Mouse (Mus musculus): ENCODE results near the gene Crybg1. TPM values are rescaled to one million over a fixed set of nuclear protein-coding genes. Genes with fewer than 3 reads are reported as not detected.
A peak's percentile ranks its signal among the peaks of the same experiment; 100 is the strongest.

Gene Crybg1
- polyA plus RNA-seq (2015; fragmentation: Nextera tagmentation; extraction: Ambion mirVana): 0.78 and 1.0 TPM in 2 replicates

- whole genome bisulfite sequencing (ENCODE audit: insufficient replicate concordance): 8% methylated on average over 53 of the region's 53 CpGs
- Histone ChIP-seq H3K9ac (ENCODE audit: low read depth, low read length) (no peak within 1 kb of the TSS), H3K4me1 (ENCODE audit: control insufficient read depth, low read depth, low read length) (peaks cover 3% of the 10 kb centered on the region; the same call in 1 of the 2 replicates), H3K27ac (ENCODE audit: low read length) (no peak within 1 kb of the TSS), H3K4me3 (ENCODE audit: low read depth, low read length) (peak within 1 kb of the TSS; percentile 31), H3K4me2 (ENCODE audit: low read depth, low read length) (peak within 1 kb of the TSS; percentile 56), H3K9me3 (replicated peaks; ENCODE audit: control insufficient read depth, low read length) (no peaks in the 10 kb centered on the region), H3K36me3 (ENCODE audit: control insufficient read depth, insufficient read depth) (no peaks in the 10 kb centered on the region), H3K27me3 (ENCODE audit: control insufficient read depth, insufficient read depth, low read depth, low read length) (peaks cover 18% of the 10 kb centered on the region)
- peak; percentile 64 for ATAC-seq (ENCODE audit: low read depth)
Observed at GRCm38 (mm10) chr10:44148337-44149317, at the start of gene Crybg1. TSS of gene Crybg1 (minus strand) at chr10:44148853.

- no peak overlapping the region for H3K27ac ChIP-seq (ENCODE audit: low read length)
- H3K4me1 ChIP-seq (ENCODE audit: control insufficient read depth, low read depth, low read length): peaks cover 3% of the 10 kb centered on the region
- 0% methylated on average over 1 of the region's 1 CpGs for WGBS (ENCODE audit: insufficient replicate concordance)
- no peak overlapping the region for H3K4me2 ChIP-seq (ENCODE audit: low read depth, low read length)
- H3K4me3 ChIP-seq (ENCODE audit: low read depth, low read length): no peak overlapping the region
- no peak overlapping the region for H3K9ac ChIP-seq (ENCODE audit: low read depth, low read length)
- 0 out of 2 replicates have a peak, but pooled peaks have one; percentile 19 for ATAC-seq (ENCODE audit: low read depth)
- no peaks in the 10 kb centered on the region for H3K27me3 ChIP-seq (ENCODE audit: control insufficient read depth, insufficient read depth, low read depth, low read length)
- no peaks in the 10 kb centered on the region for H3K36me3 ChIP-seq (ENCODE audit: control insufficient read depth, insufficient read depth)
- no peaks in the 10 kb centered on the region for H3K9me3 ChIP-seq (replicated peaks; ENCODE audit: control insufficient read depth, low read length)
Observed at GRCm38 (mm10) chr10:44177365-44177764, 28.7 kb upstream of the Crybg1 start.

- no peak for ATAC-seq (ENCODE audit: low read depth)
- Histone ChIP-seq H3K9me3 (replicated peaks; ENCODE audit: control insufficient read depth, low read length) (no peaks in the 10 kb centered on the region), H3K36me3 (ENCODE audit: control insufficient read depth, insufficient read depth) (no peaks in the 10 kb centered on the region), H3K9ac (ENCODE audit: low read depth, low read length) (no peak overlapping the region), H3K27me3 (ENCODE audit: control insufficient read depth, insufficient read depth, low read depth, low read length) (no peaks in the 10 kb centered on the region), H3K27ac (ENCODE audit: low read length) (no peak overlapping the region), H3K4me2 (ENCODE audit: low read depth, low read length) (no peak overlapping the region), H3K4me3 (ENCODE audit: low read depth, low read length) (no peak overlapping the region), H3K4me1 (ENCODE audit: control insufficient read depth, low read depth, low read length) (peaks cover 3% of the 10 kb centered on the region)
Observed at GRCm38 (mm10) chr10:44176548-44176947, 27.9 kb upstream of the Crybg1 start.

GRCm38 (mm10) chr10:44176120-44176519 is 27.5 kb upstream of the Crybg1 start:
- H3K9ac ChIP-seq (ENCODE audit: low read depth, low read length): no peak overlapping the region
- 56% methylated on average over 5 of the region's 5 CpGs for WGBS (ENCODE audit: insufficient replicate concordance)
- no peak overlapping the region for H3K4me3 ChIP-seq (ENCODE audit: low read depth, low read length)
- no peak for ATAC-seq (ENCODE audit: low read depth)
- H3K27me3 ChIP-seq (ENCODE audit: control insufficient read depth, insufficient read depth, low read depth, low read length): no peaks in the 10 kb centered on the region
- no peaks in the 10 kb centered on the region for H3K9me3 ChIP-seq (replicated peaks; ENCODE audit: control insufficient read depth, low read length)
- H3K27ac ChIP-seq (ENCODE audit: low read length): no peak overlapping the region
- no peaks in the 10 kb centered on the region for H3K36me3 ChIP-seq (ENCODE audit: control insufficient read depth, insufficient read depth)
- H3K4me1 ChIP-seq (ENCODE audit: control insufficient read depth, low read depth, low read length): peaks cover 3% of the 10 kb centered on the region
- H3K4me2 ChIP-seq (ENCODE audit: low read depth, low read length): no peak overlapping the region

- Histone ChIP-seq H3K27me3 (ENCODE audit: control insufficient read depth, insufficient read depth, low read depth, low read length) (no peaks in the 10 kb centered on the region), H3K4me3 (ENCODE audit: low read depth, low read length) (no peak overlapping the region), H3K36me3 (ENCODE audit: control insufficient read depth, insufficient read depth) (no peaks in the 10 kb centered on the region), H3K9ac (ENCODE audit: low read depth, low read length) (no peak overlapping the region), H3K4me2 (ENCODE audit: low read depth, low read length) (no peak overlapping the region), H3K4me1 (ENCODE audit: control insufficient read depth, low read depth, low read length) (no peaks in the 10 kb centered on the region), H3K9me3 (replicated peaks; ENCODE audit: control insufficient read depth, low read length) (no peaks in the 10 kb centered on the region), H3K27ac (ENCODE audit: low read length) (no peak overlapping the region)
- 70% methylated on average over 12 of the region's 12 CpGs for WGBS (ENCODE audit: insufficient replicate concordance)
- ATAC-seq (ENCODE audit: low read depth): no peak
Observed at GRCm38 (mm10) chr10:44170145-44170544, 21.5 kb upstream of the Crybg1 start.

GRCm38 (mm10) chr10:44167061-44167460 is 18.4 kb upstream of the Crybg1 start:
- 77% methylated on average over 5 of the region's 5 CpGs for WGBS (ENCODE audit: insufficient replicate concordance)
- ATAC-seq (ENCODE audit: low read depth): no peak
- H3K27ac ChIP-seq (ENCODE audit: low read length): no peak overlapping the region

GRCm38 (mm10) chr10:44164258-44164975 is 15.8 kb upstream of the Crybg1 start:
- Histone ChIP-seq H3K9ac (ENCODE audit: low read depth, low read length) (peak overlapping the region; percentile 28; the same call in 1 of the 2 replicates), H3K4me2 (ENCODE audit: low read depth, low read length) (peak overlapping the region; percentile 41), H3K27me3 (ENCODE audit: control insufficient read depth, insufficient read depth, low read depth, low read length) (no peaks in the 10 kb centered on the region), H3K4me1 (ENCODE audit: control insufficient read depth, low read depth, low read length) (peaks cover 15% of the 10 kb centered on the region), H3K36me3 (ENCODE audit: control insufficient read depth, insufficient read depth) (no peaks in the 10 kb centered on the region), H3K4me3 (ENCODE audit: low read depth, low read length) (no peak overlapping the region), H3K9me3 (replicated peaks; ENCODE audit: control insufficient read depth, low read length) (no peaks in the 10 kb centered on the region), H3K27ac (ENCODE audit: low read length) (peak overlapping the region; percentile 87)
- WGBS (ENCODE audit: insufficient replicate concordance): 51% methylated on average over 8 of the region's 8 CpGs
- ATAC-seq (ENCODE audit: low read depth): peak; percentile 94

More at GRCm38 (mm10) chr10:44167061-44167460, 18.4 kb upstream of the Crybg1 start:
- no peak overlapping the region for H3K4me2 ChIP-seq (ENCODE audit: low read depth, low read length)
- no peaks in the 10 kb centered on the region for H3K9me3 ChIP-seq (replicated peaks; ENCODE audit: control insufficient read depth, low read length)
- H3K9ac ChIP-seq (ENCODE audit: low read depth, low read length): no peak overlapping the region
- no peaks in the 10 kb centered on the region for H3K27me3 ChIP-seq (ENCODE audit: control insufficient read depth, insufficient read depth, low read depth, low read length)
- H3K4me1 ChIP-seq (ENCODE audit: control insufficient read depth, low read depth, low read length): peaks cover 15% of the 10 kb centered on the region
- H3K4me3 ChIP-seq (ENCODE audit: low read depth, low read length): no peak overlapping the region
- no peaks in the 10 kb centered on the region for H3K36me3 ChIP-seq (ENCODE audit: control insufficient read depth, insufficient read depth)

- Histone ChIP-seq H3K4me2 (ENCODE audit: low read depth, low read length) (no peak overlapping the region), H3K9me3 (replicated peaks; ENCODE audit: control insufficient read depth, low read length) (no peaks in the 10 kb centered on the region), H3K4me3 (ENCODE audit: low read depth, low read length) (no peak overlapping the region), H3K27me3 (ENCODE audit: control insufficient read depth, insufficient read depth, low read depth, low read length) (no peaks in the 10 kb centered on the region), H3K27ac (ENCODE audit: low read length) (no peak overlapping the region), H3K36me3 (ENCODE audit: control insufficient read depth, insufficient read depth) (no peaks in the 10 kb centered on the region), H3K4me1 (ENCODE audit: control insufficient read depth, low read depth, low read length) (peaks cover 15% of the 10 kb centered on the region), H3K9ac (ENCODE audit: low read depth, low read length) (no peak overlapping the region)
- WGBS (ENCODE audit: insufficient replicate concordance): 79% methylated on average over 4 of the region's 4 CpGs
- no peak for ATAC-seq (ENCODE audit: low read depth)
Observed at GRCm38 (mm10) chr10:44163028-44163427, 14.4 kb upstream of the Crybg1 start.
